Mouse (Mus musculus) liver, embryonic 14.5 days (tissue): ENCODE data around the gene Adamts8.

ENCODE experiments used
- CTCF ChIP-seq: IDR thresholded peaks from 2 replicates; pipeline ENCODE4 v1.5.1; 2016; ENCODE audit warnings: antibody characterized with exemption, low read depth, control low read depth
- EP300 ChIP-seq: IDR thresholded peaks from 2 replicates; pipeline ENCODE4 v1.6.1; 2016; ENCODE audit warnings: antibody characterized with exemption, low read depth

DNA sequence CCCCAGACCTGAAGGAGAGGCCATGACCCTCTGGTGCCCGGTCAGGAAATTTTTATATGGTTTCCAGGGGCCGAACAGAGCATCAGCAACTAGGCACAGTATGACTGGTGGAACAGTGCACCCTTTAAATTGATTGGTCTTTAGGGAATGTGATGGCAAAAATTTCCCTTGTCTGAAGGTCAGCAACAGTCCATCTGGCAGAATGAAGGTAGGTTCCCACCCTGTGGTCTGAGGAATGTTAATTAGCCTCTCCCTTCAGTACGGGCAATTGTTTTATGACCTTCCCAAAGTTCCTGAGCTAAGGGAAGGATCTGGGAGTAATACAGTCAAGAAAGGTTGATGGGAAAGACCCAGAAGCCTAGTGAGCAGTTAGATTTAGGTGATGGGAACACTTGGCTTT, 67.7 kb downstream of the Adamts8 start:
- TF ChIP-seq CTCF (no peak), EP300 (no peak)
